Mouse (Mus musculus) kidney, postnatal 4 days (tissue): Measurements from ENCODE around the gene Mansc1.

Source experiments
- DNase-seq, 2 experiments: peaks; one replicate each; pipeline ENCODE4 v3.0.0; 2021; ENCODE audit warnings: mixed read lengths in 2 of 2

Mansc1 gene

GRCm38 (mm10) chr6:134639210-134639609 lies 6.9 kb upstream of the Mansc1 start, which contains the start of gene Borcs5:
Borcs5 (plus strand) TSS chr6:134639510.
- no peak for DNase-seq

- no peak for DNase-seq
These were observed 4.2 kb upstream of the Mansc1 start for GRCm38 (mm10) chr6:134636476-134636875.

- DNase-seq, result no peak
These were observed 1.3 kb upstream of the Mansc1 start for GRCm38 (mm10) chr6:134633553-134633952.

GRCm38 (mm10) chr6:134632756-134633155 lies 468 bp upstream of the Mansc1 start:
- peak in 1 of 2 experiments; percentile 26 for DNase-seq

GRCm38 (mm10) chr6:134630447-134630846 lies 1.8 kb downstream of the Mansc1 start:
- DNase-seq, result peak in 1 of 2 experiments; percentile 43

GRCm38 (mm10) chr6:134626564-134626963 lies 5.7 kb downstream of the Mansc1 start:
- no peak for DNase-seq

- DNase-seq, result no peak
These were observed 6.9 kb downstream of the Mansc1 start for GRCm38 (mm10) chr6:134625431-134625830.

GRCm38 (mm10) chr6:134621552-134621949 lies 10.7 kb downstream of the Mansc1 start:
- DNase-seq, result no peak

- peak; percentile 67 to 69 for DNase-seq
These were observed 11.3 kb downstream of the Mansc1 start for GRCm38 (mm10) chr6:134620846-134621551.

- DNase-seq, result no peak
These were observed 12.2 kb downstream of the Mansc1 start for GRCm38 (mm10) chr6:134620129-134620528.

- no peak for DNase-seq
These were observed 14.7 kb downstream of the Mansc1 start for GRCm38 (mm10) chr6:134617589-134617988.

GRCm38 (mm10) chr6:134614723-134615648 lies 17.3 kb downstream of the Mansc1 start:
- DNase-seq, result peak; percentile 91 to 92

GRCm38 (mm10) chr6:134614322-134614721 lies 18.0 kb downstream of the Mansc1 start:
- no peak for DNase-seq

- no peak for DNase-seq
These were observed 20.4 kb downstream of the Mansc1 start for GRCm38 (mm10) chr6:134611896-134612295.

- no peak for DNase-seq
These were observed 21.9 kb downstream of the Mansc1 start for GRCm38 (mm10) chr6:134610380-134610779.

GRCm38 (mm10) chr6:134606949-134607746 lies 25.1 kb downstream of the Mansc1 start:
- peak; percentile 42 to 68 for DNase-seq

GRCm38 (mm10) chr6:134606540-134606939 lies 25.7 kb downstream of the Mansc1 start:
- DNase-seq, result peak in 1 of 2 experiments; percentile 42

- no peak for DNase-seq
These were observed 27.1 kb downstream of the Mansc1 start for GRCm38 (mm10) chr6:134605196-134605595.

GRCm38 (mm10) chr6:134602371-134603003 lies 29.8 kb downstream of the Mansc1 start:
- peak; percentile 34 to 57 for DNase-seq

- peak in 1 of 2 experiments; percentile 48 for DNase-seq
These were observed 30.5 kb downstream of the Mansc1 start for GRCm38 (mm10) chr6:134601766-134602165.

- peak in 1 of 2 experiments; percentile 35 for DNase-seq
These were observed 31.2 kb downstream of the Mansc1 start for GRCm38 (mm10) chr6:134601130-134601529.

- no peak for DNase-seq
These were observed 33.0 kb downstream of the Mansc1 start for GRCm38 (mm10) chr6:134599239-134599638.
